Mouse (Mus musculus): ENCODE measurements around the gene Col26a1.

The Col26a1 gene

DNA sequence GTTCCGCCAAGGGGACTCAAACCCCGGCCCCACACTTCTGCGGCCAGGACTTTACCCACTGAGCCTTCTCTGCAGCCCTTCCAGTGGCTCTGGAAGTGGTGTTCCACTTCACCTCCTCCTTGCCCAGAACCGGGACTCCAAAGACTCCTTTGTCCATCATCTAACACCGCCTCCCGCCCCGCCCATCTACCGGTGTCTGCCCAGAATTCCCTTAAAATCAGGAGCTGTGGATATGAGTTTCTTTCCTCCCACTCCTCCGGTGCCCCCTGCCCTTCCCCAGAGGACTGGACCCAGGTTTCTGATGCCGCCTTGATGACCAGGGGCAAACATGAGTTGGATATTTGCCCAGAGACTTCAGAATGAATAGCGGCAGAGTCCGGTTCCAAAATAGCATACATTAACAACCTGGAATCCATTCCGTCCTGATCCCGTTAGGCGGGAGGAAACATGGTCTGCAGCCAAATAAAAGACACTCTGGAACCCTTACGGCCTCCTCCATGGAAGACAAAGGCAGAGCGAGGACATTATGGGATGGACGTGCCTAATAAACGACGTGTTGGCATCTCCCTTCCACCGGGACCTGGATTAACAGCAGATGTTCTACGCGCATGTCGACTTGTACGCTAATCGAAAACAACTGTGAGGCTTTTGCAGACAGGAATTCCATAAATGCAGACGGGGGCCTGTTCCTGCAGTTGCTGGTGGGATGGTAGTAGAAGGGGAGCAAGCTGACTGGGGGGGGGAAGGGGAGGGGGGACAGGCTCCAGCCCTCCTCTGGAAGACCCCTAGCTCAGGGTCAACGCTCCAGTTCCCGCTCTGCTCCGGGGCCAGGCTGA lies 72.3 kb downstream of the Col26a1 start:
- in situ Hi-C loops (cut with MboI, MseI): no loop called here

DNA sequence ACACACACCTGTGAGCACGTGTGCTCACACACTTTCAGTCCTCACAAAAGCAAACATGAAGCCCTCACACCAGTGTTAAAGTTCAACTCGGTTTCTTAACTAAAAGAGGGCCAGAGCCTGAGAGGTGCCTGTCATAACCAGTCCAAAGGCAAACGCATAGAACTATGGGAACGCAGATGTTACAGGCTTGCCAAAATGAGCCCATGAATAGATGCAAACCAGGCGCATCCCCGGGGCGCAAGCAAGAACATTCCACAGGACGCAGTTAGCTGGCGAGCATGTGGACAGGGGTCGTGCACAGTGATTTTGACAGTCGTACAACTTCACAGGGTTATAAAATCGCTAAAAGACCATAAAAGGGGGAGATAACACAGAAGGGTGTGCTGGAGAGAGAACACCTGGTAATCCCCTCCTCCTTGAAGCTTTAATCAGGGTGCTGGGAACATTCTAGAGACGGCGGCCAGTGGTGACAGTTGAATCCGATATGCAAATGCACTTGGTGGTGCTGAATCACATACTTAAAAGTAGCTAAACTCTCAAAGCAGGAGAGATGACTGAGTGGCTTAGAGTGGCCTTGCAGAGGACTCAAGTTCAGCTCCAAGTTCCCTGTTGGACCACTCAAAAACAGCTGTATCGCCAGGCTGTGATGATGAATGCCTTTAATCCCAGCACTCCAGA lies 76.5 kb downstream of the Col26a1 start:
- in situ Hi-C loops (cut with MboI, MseI): loop anchor here in 1 of 2 experiments (10.0 kb wide), 1 partner anchor 458 kb away; no protein-coding TSS in a partner anchor

- in situ Hi-C loops (cut with MboI, MseI): loop anchor here in 1 of 2 experiments (10.0 kb wide), 1 partner anchor 460 kb away; no protein-coding TSS in a partner anchor
These were observed 78.0 kb downstream of the Col26a1 start for GRCm38 (mm10) chr5:136805019-136805418.

GRCm38 (mm10) chr5:136804246-136804645 lies 78.8 kb downstream of the Col26a1 start:
- in situ Hi-C loops (cut with MboI, MseI): loop anchor here in 1 of 2 experiments (10.0 kb wide), 1 partner anchor 461 kb away; no protein-coding TSS in a partner anchor

- in situ Hi-C loops (cut with MboI, MseI): loop anchor here in 1 of 2 experiments (10.0 kb wide), 1 partner anchor 462 kb away; no protein-coding TSS in a partner anchor
These were observed 80.3 kb downstream of the Col26a1 start for GRCm38 (mm10) chr5:136802732-136803131.

DNA sequence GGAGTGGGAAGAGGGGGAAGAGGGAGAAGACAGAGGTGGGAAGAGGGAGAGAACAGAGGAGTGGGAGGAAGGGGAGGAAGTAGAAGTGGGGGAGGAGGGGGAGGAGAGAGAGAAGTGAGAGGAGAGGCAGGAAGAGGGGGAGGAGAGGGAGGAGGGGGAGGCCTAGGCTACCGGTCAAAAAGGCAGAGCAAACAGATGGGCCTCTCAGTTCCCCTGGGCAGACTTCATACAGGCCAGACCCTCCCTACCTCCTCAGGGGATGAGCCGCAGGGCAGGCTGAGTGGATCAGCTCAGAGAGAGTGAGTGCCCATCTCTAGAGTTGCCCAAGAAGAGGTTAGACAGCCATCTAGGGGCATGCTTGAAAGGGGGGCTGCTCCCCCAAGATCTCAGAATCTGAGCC lies 86.1 kb downstream of the Col26a1 start:
- in situ Hi-C loops (cut with MboI, MseI): no loop called here

DNA sequence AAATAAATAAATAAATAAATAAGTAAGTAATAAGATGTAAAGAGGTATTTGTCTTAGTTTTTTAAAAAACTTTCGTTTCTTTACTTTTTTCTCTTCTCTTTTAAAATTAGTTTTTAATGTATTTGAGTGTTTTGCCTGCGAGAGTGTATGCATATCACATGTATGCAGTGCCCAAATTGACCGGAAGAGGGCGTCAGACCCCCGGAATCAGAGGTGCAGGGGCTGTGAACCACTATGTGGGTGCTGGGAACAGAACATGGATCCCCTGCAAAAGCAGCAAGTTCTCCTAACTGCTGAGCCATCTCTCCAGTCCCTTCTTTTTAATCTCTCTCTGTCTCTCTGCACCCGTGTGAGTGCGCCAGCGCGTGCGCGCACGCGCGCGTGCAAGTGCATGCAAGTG lies 89.2 kb downstream of the Col26a1 start:
- in situ Hi-C loops (cut with MboI, MseI): loop anchor here (5.0 kb wide), 1 partner anchor 88 kb away; the partner anchor contains the start of gene Col26a1 (in 2 of the 2)

GRCm38 (mm10) chr5:136792541-136792940 lies 90.5 kb downstream of the Col26a1 start:
- in situ Hi-C loops (cut with MboI, MseI): loop anchor here (5.0 kb wide), 1 partner anchor 90 kb away; the partner anchor contains the start of gene Col26a1 (in 2 of the 2)

DNA sequence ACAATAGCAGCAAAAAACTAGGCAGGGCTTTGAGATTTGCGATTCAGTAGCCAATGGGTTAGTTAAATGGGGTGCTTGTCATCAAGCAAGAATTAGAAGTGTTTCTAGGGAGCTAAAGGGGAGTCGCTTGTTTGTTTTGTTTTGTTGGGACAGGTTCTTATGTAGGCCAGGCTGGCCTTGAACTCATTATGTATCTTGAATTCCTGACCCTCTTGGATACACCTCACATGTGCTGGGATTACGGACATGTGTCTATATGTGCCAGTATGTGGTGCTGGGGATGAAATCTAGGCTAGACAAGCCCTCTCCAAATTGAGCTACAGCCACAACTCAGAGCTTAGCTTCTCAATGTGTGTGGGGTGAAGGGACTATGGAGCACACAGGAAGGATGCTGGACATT lies 91.8 kb downstream of the Col26a1 start:
- in situ Hi-C loops (cut with MboI, MseI): loop anchor here (5.0 kb wide), 1 partner anchor 91 kb away; the partner anchor contains the start of gene Col26a1 (in 2 of the 2)

- in situ Hi-C loops (cut with MboI, MseI): loop anchor here (5.0 kb wide), 1 partner anchor 92 kb away; the partner anchor contains the start of gene Col26a1 (in 2 of the 2)
These were observed 92.3 kb downstream of the Col26a1 start for GRCm38 (mm10) chr5:136790570-136791196.

DNA sequence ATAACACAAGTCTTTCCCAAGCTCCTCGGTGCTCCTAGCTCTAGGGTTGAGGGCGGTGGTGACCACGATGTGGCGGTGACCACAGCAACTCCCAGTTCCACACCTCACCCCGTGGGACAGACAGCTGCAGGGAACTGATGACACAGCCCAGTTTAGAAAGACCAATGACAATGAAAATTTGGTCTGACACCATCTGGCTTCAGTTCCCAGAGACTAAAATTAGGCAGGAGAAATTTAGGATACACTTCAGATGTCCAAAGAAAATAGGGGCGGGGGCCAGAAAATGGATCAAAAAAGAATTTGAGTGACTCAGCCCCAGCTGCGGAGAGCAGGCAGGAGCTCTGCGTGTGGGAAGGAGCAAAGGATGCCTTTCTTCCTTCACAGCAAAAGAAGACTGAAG lies 98.5 kb downstream of the Col26a1 start:
- in situ Hi-C loops (cut with MboI, MseI): no loop called here

- in situ Hi-C loops (cut with MboI, MseI): no loop called here
These were observed 100.4 kb downstream of the Col26a1 start for GRCm38 (mm10) chr5:136782600-136782999.

DNA sequence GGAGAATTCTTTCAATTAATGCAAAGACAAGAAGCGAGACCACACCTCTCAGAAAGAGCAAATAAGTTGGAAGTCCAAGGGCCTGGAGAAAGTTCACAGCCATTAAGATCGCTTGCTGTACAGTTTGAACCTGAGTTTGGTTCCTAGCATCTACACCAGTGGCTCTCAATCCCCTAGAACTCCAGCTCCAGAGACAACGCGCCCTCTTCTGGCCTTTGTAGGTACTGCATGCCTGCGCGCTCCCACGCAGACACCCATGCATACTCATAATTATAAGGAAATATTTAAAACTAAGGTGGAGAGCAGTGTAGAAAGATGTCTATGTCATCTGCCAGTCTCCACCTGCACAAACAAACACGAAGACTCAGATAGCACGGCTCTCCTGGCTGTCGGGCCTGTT lies 102.5 kb downstream of the Col26a1 start:
- in situ Hi-C loops (cut with MboI, MseI): no loop called here

- in situ Hi-C loops (cut with MboI, MseI): loop anchor here in 1 of 2 experiments (10.0 kb wide), 1 partner anchor 1855 kb away; no protein-coding TSS in a partner anchor
These were observed 103.1 kb downstream of the Col26a1 start for GRCm38 (mm10) chr5:136779946-136780345.

DNA sequence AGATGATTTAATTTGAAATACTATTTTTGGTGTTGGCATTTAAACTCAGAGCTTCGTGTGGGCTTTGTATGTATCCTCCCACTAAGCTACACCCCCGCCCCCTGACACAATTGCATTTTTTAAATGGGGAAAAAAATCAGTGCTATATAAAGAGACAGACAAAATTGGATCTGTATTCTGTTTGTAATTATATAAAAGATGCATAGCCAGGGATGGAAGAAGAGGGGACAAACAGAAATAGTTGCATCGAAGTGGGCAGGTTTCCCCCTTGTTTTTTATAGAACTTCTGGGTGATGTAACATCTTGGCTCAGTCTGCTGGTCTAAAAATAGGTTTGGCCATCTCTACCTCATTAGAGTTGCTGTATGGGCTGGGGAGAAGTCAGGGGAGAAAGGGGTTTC lies 107.5 kb downstream of the Col26a1 start:
- in situ Hi-C loops (cut with MboI, MseI): loop anchor here in 1 of 2 experiments (10.0 kb wide), 1 partner anchor 1851 kb away; no protein-coding TSS in a partner anchor

DNA sequence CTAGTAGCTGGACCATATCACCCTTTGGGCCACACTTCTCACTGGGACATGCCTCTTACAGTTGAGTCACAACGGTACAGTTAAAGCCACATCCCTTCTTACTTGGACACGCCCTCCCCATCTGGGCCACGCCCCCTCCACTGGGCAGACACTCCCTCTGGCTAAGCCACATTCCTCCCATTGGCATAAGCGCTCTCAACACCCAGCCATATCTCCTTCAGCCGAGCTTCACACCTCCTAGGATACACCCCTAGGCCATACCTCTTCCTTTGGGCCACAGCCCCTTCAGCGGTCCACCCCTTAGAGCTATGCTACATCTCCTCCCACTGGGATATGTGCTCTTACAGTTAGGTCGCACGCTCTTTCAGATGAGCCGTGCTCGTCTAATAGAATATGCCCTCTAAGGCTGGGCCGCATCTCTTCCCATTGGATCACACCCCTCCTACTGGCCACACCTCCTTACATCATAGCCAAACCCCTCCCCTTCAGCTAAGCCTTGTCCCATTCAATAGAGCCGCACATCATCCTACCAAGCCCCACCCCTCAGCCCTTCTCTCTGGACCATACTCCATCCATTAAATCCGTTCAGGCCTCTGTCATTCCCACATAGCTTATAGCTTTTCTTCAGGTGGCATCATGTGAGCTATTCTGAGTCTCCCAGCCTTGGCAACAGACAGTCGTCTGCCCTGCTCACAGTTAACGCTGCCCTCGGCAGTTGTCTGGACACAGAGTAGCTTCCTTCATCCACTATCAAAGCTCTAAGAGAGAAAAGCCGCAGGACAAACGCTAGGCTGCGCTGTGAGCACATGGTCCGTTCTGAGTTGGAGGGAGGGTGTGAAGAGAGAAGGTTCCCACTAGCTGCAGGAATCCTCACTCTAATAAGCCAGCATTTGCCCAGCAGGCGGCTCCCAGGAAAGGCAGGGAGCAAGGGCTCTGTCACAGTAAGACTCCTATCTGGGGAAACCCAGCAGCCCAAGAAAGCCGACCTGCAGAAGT lies 109.7 kb downstream of the Col26a1 start:
- in situ Hi-C loops (cut with MboI, MseI): loop anchor here in 1 of 2 experiments (10.0 kb wide), 1 partner anchor 1849 kb away; no protein-coding TSS in a partner anchor

DNA sequence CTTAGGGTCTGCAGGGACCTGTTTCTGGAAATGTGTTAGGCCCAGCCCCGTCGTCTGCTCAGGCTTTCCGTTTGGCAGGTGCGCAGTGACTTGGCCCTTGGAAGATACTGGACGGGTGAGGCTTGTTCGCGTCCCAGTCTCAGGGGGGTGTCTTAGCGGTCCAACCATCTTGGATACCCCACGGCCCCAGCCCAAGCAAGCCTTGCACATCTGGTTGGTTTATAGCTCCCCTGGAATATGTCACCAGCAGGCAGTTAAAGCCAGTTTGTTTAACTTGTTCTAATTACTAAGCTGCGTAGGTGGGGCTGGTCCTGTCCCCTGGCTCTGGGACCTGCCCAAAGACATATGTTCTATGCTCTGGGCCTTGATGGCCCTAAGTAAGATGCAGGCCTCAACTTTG lies 111.9 kb downstream of the Col26a1 start:
- in situ Hi-C loops (cut with MboI, MseI): loop anchor here in 1 of 2 experiments (10.0 kb wide), 1 partner anchor 1846 kb away; no protein-coding TSS in a partner anchor

GRCm38 (mm10) chr5:136767304-136767703 lies 115.7 kb downstream of the Col26a1 start:
- in situ Hi-C loops (cut with MboI, MseI): no loop called here

DNA sequence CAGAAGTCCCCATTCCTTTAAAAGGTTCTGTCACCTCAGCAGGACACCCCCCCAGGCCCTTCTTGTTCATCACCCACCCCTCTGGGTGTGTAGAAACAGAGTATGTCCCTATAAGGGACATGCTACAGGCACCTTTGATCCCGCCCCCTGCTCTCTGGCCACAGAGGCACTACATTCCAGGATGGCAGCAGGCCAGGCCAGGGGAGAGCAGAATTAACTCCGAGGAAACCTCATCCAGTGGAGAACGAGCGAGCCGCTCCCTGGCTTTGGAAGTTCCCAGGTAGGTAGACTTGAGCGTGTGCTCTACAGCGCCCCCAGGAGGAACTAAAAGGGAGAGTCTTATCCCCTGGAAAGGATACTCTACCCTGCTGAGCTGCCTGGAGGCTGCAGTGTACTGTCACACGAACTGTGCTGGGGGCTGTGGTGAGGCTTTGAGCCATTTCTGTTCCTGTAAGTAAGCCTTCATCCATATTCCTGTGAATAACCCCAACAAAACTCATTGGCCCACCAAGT lies 118.8 kb downstream of the Col26a1 start:
- in situ Hi-C loops (cut with MboI, MseI): no loop called here

GRCm38 (mm10) chr5:136760345-136760744 lies 122.7 kb downstream of the Col26a1 start:
- in situ Hi-C loops (cut with MboI, MseI): no loop called here

All from T-helper 17 cell (primary cell).